Mouse (Mus musculus): ENCODE results near the gene Ssbp3. TPM values are rescaled to one million over a fixed set of nuclear protein-coding genes. Genes with fewer than 3 reads are reported as not detected.

The Ssbp3 gene
- polyA plus RNA-seq, 1 experiment from 2014 or later, result 81.5 TPM

GRCm38 (mm10) chr4:106869539-106869951, 41.0 kb upstream of the Ssbp3 start:
- WGBS, result 78% methylated on average over 3 of the region's 3 CpGs
- H3K4me2 ChIP-seq (replicated peaks; ENCODE audit: low read depth, low read length), result no peak overlapping the region
- no peak overlapping the region for H3K4me3 ChIP-seq (ENCODE audit: low read length)
- H3K27me3 ChIP-seq (ENCODE audit: control insufficient read depth, insufficient read depth, low read length), result no peaks in the 10 kb centered on the region
- no peak overlapping the region for H3K9ac ChIP-seq (ENCODE audit: low read depth, low read length)
- H3K9me3 ChIP-seq (ENCODE audit: control insufficient read depth, low read length), result no peaks in the 10 kb centered on the region
- H3K4me1 ChIP-seq (ENCODE audit: control insufficient read depth, insufficient read depth, low read length), result peaks cover 38% of the 10 kb centered on the region
- ATAC-seq (ENCODE audit: low FRiP score, low TSS enrichment), result no peak
- no peak overlapping the region for H3K27ac ChIP-seq (ENCODE audit: low read depth, low read length)
- H3K36me3 ChIP-seq (ENCODE audit: control insufficient read depth, insufficient read depth, low read length), result no peaks in the 10 kb centered on the region

- H3K9ac ChIP-seq (ENCODE audit: low read depth, low read length), result no peak overlapping the region
- H3K4me2 ChIP-seq (replicated peaks; ENCODE audit: low read depth, low read length), result no peak overlapping the region
- H3K4me1 ChIP-seq (ENCODE audit: control insufficient read depth, insufficient read depth, low read length), result peaks cover 29% of the 10 kb centered on the region
- no peak for ATAC-seq (ENCODE audit: low FRiP score, low TSS enrichment)
- no peak overlapping the region for H3K27ac ChIP-seq (ENCODE audit: low read depth, low read length)
- H3K4me3 ChIP-seq (ENCODE audit: low read length), result no peak overlapping the region
- no peaks in the 10 kb centered on the region for H3K27me3 ChIP-seq (ENCODE audit: control insufficient read depth, insufficient read depth, low read length)
- 79% methylated on average over 2 of the region's 2 CpGs for WGBS
- H3K9me3 ChIP-seq (ENCODE audit: control insufficient read depth, low read length), result no peaks in the 10 kb centered on the region
- no peaks in the 10 kb centered on the region for H3K36me3 ChIP-seq (ENCODE audit: control insufficient read depth, insufficient read depth, low read length)
These were observed 39.9 kb upstream of the Ssbp3 start for GRCm38 (mm10) chr4:106870556-106870955.

- no peak overlapping the region for H3K4me2 ChIP-seq (replicated peaks; ENCODE audit: low read depth, low read length)
- no peak overlapping the region for H3K9ac ChIP-seq (ENCODE audit: low read depth, low read length)
- no peaks in the 10 kb centered on the region for H3K36me3 ChIP-seq (ENCODE audit: control insufficient read depth, insufficient read depth, low read length)
- H3K4me3 ChIP-seq (ENCODE audit: low read length), result no peak overlapping the region
- no peak overlapping the region for H3K27ac ChIP-seq (ENCODE audit: low read depth, low read length)
- no peak for ATAC-seq (ENCODE audit: low FRiP score, low TSS enrichment)
- WGBS, result 91% methylated on average over 7 of the region's 7 CpGs
- H3K9me3 ChIP-seq (ENCODE audit: control insufficient read depth, low read length), result no peaks in the 10 kb centered on the region
- H3K27me3 ChIP-seq (ENCODE audit: control insufficient read depth, insufficient read depth, low read length), result no peaks in the 10 kb centered on the region
- H3K4me1 ChIP-seq (ENCODE audit: control insufficient read depth, insufficient read depth, low read length), result peaks cover 3% of the 10 kb centered on the region; the same call in 1 of the 2 replicates
These were observed 36.0 kb upstream of the Ssbp3 start for GRCm38 (mm10) chr4:106874501-106874900.

GRCm38 (mm10) chr4:106881101-106881500, 29.4 kb upstream of the Ssbp3 start:
- Histone ChIP-seq H3K4me3 (ENCODE audit: low read length) (no peak overlapping the region), H3K27me3 (ENCODE audit: control insufficient read depth, insufficient read depth, low read length) (no peaks in the 10 kb centered on the region), H3K36me3 (ENCODE audit: control insufficient read depth, insufficient read depth, low read length) (no peaks in the 10 kb centered on the region), H3K27ac (ENCODE audit: low read depth, low read length) (no peak overlapping the region), H3K4me1 (ENCODE audit: control insufficient read depth, insufficient read depth, low read length) (no peaks in the 10 kb centered on the region), H3K9me3 (ENCODE audit: control insufficient read depth, low read length) (no peaks in the 10 kb centered on the region), H3K4me2 (replicated peaks; ENCODE audit: low read depth, low read length) (no peak overlapping the region), H3K9ac (ENCODE audit: low read depth, low read length) (no peak overlapping the region)
- no peak for ATAC-seq (ENCODE audit: low FRiP score, low TSS enrichment)
- WGBS, result 76% methylated on average over 6 of the region's 6 CpGs

GRCm38 (mm10) chr4:106883149-106883548, 27.4 kb upstream of the Ssbp3 start:
- ATAC-seq (ENCODE audit: low FRiP score, low TSS enrichment), result no peak
- no peak overlapping the region for H3K9ac ChIP-seq (ENCODE audit: low read depth, low read length)
- no peak overlapping the region for H3K4me3 ChIP-seq (ENCODE audit: low read length)
- no peaks in the 10 kb centered on the region for H3K9me3 ChIP-seq (ENCODE audit: control insufficient read depth, low read length)
- no peak overlapping the region for H3K27ac ChIP-seq (ENCODE audit: low read depth, low read length)
- H3K4me1 ChIP-seq (ENCODE audit: control insufficient read depth, insufficient read depth, low read length), result no peaks in the 10 kb centered on the region
- no peaks in the 10 kb centered on the region for H3K36me3 ChIP-seq (ENCODE audit: control insufficient read depth, insufficient read depth, low read length)
- no peak overlapping the region for H3K4me2 ChIP-seq (replicated peaks; ENCODE audit: low read depth, low read length)
- 55% methylated on average over 2 of the region's 2 CpGs for WGBS
- H3K27me3 ChIP-seq (ENCODE audit: control insufficient read depth, insufficient read depth, low read length), result no peaks in the 10 kb centered on the region

GRCm38 (mm10) chr4:106886307-106887085, 24.0 kb upstream of the Ssbp3 start:
- ATAC-seq (ENCODE audit: low FRiP score, low TSS enrichment), result no peak
- H3K27ac ChIP-seq (ENCODE audit: low read depth, low read length), result no peak overlapping the region
- WGBS, result 72% methylated on average over 10 of the region's 10 CpGs

GRCm38 (mm10) chr4:106896086-106896485, 14.4 kb upstream of the Ssbp3 start:
- H3K4me3 ChIP-seq (ENCODE audit: low read length), result no peak overlapping the region
- H3K4me2 ChIP-seq (replicated peaks; ENCODE audit: low read depth, low read length), result no peak overlapping the region
- no peaks in the 10 kb centered on the region; the same call in 1 of the 2 replicates for H3K9me3 ChIP-seq (ENCODE audit: control insufficient read depth, low read length)
- no peak overlapping the region for H3K9ac ChIP-seq (ENCODE audit: low read depth, low read length)
- no peaks in the 10 kb centered on the region for H3K36me3 ChIP-seq (ENCODE audit: control insufficient read depth, insufficient read depth, low read length)
- 84% methylated on average over 8 of the region's 8 CpGs for WGBS
- no peaks in the 10 kb centered on the region for H3K27me3 ChIP-seq (ENCODE audit: control insufficient read depth, insufficient read depth, low read length)
- no peaks in the 10 kb centered on the region for H3K4me1 ChIP-seq (ENCODE audit: control insufficient read depth, insufficient read depth, low read length)
- ATAC-seq (ENCODE audit: low FRiP score, low TSS enrichment), result no peak
- no peak overlapping the region for H3K27ac ChIP-seq (ENCODE audit: low read depth, low read length)

More at GRCm38 (mm10) chr4:106886307-106887085, 24.0 kb upstream of the Ssbp3 start:
- no peaks in the 10 kb centered on the region for H3K9me3 ChIP-seq (ENCODE audit: control insufficient read depth, low read length)
- H3K9ac ChIP-seq (ENCODE audit: low read depth, low read length), result no peak overlapping the region
- H3K36me3 ChIP-seq (ENCODE audit: control insufficient read depth, insufficient read depth, low read length), result no peaks in the 10 kb centered on the region
- H3K4me1 ChIP-seq (ENCODE audit: control insufficient read depth, insufficient read depth, low read length), result no peaks in the 10 kb centered on the region
- no peak overlapping the region for H3K4me2 ChIP-seq (replicated peaks; ENCODE audit: low read depth, low read length)
- H3K4me3 ChIP-seq (ENCODE audit: low read length), result no peak overlapping the region
- no peaks in the 10 kb centered on the region for H3K27me3 ChIP-seq (ENCODE audit: control insufficient read depth, insufficient read depth, low read length)

GRCm38 (mm10) chr4:106898923-106899322, 11.6 kb upstream of the Ssbp3 start:
- H3K9me3 ChIP-seq (ENCODE audit: control insufficient read depth, low read length), result no peaks in the 10 kb centered on the region
- no peaks in the 10 kb centered on the region for H3K27me3 ChIP-seq (ENCODE audit: control insufficient read depth, insufficient read depth, low read length)
- 63% methylated on average over 5 of the region's 5 CpGs for WGBS
- no peak overlapping the region for H3K27ac ChIP-seq (ENCODE audit: low read depth, low read length)
- no peak overlapping the region for H3K9ac ChIP-seq (ENCODE audit: low read depth, low read length)
- no peak overlapping the region for H3K4me3 ChIP-seq (ENCODE audit: low read length)
- no peaks in the 10 kb centered on the region for H3K4me1 ChIP-seq (ENCODE audit: control insufficient read depth, insufficient read depth, low read length)
- H3K4me2 ChIP-seq (replicated peaks; ENCODE audit: low read depth, low read length), result no peak overlapping the region
- no peaks in the 10 kb centered on the region for H3K36me3 ChIP-seq (ENCODE audit: control insufficient read depth, insufficient read depth, low read length)
- no peak for ATAC-seq (ENCODE audit: low FRiP score, low TSS enrichment)

- no peaks in the 10 kb centered on the region for H3K9me3 ChIP-seq (ENCODE audit: control insufficient read depth, low read length)
- no peak overlapping the region for H3K27ac ChIP-seq (ENCODE audit: low read depth, low read length)
- H3K4me2 ChIP-seq (replicated peaks; ENCODE audit: low read depth, low read length), result no peak overlapping the region
- no peak for ATAC-seq (ENCODE audit: low FRiP score, low TSS enrichment)
- H3K27me3 ChIP-seq (ENCODE audit: control insufficient read depth, insufficient read depth, low read length), result no peaks in the 10 kb centered on the region
- H3K4me1 ChIP-seq (ENCODE audit: control insufficient read depth, insufficient read depth, low read length), result no peaks in the 10 kb centered on the region
- H3K9ac ChIP-seq (ENCODE audit: low read depth, low read length), result no peak overlapping the region
- WGBS, result 65% methylated on average over 3 of the region's 3 CpGs
- H3K36me3 ChIP-seq (ENCODE audit: control insufficient read depth, insufficient read depth, low read length), result no peaks in the 10 kb centered on the region
- no peak overlapping the region for H3K4me3 ChIP-seq (ENCODE audit: low read length)
These were observed 11.0 kb upstream of the Ssbp3 start for GRCm38 (mm10) chr4:106899471-106899870.
